Mouse (Mus musculus) bone marrow, adult 2 months (tissue): Measurements from ENCODE around the gene Rab21.

Experiments used
- CTCF ChIP-seq: fragments of 200-500 bp; IDR thresholded peaks from 2 replicates; pipeline ENCODE4 v1.5.1; 2011; ENCODE audit warnings: low read length, control low read depth; ENCODE audit not compliant: control insufficient read depth, insufficient read depth
- POLR2A ChIP-seq: fragments of 200-500 bp; IDR thresholded peaks from 2 replicates; pipeline ENCODE4 v1.6.1; 2011; ENCODE audit warnings: low read depth, mild to moderate bottlenecking, control low read depth, low read length, borderline replicate concordance; ENCODE audit not compliant: control insufficient read depth

- TF ChIP-seq POLR2A (no peak), CTCF (no peak)
Measured at GRCm38 (mm10) chr10:115298683-115299082, 16.7 kb downstream of the Rab21 start.
